Mouse (Mus musculus): Measurements from ENCODE around the gene Gba.

DNA sequence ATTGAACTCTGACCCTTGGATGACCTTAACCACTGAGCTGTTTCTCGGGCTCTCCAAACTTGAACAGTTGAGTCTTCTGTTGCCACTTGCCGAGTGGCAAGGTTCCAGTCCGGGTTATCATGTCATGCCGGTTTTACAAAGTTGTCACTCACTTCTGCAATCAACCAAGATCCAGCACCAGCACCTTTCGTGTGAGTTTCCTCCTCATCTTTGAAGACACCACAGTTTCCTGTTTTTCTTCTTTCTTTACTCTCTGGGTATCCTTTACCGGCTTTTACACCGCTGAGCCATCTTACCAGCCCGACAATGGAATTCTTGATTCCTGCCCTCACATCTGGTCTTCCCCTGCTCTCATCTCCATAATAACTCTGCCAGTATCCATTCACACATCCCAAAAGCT lies 12.3 kb upstream of the Gba start:
- TF ChIP-seq CTCF (IDR thresholded peaks at IDR 0.05; ENCODE audit: control insufficient read depth, insufficient read depth, insufficient read length) = no peak
- no peak for TF ChIP-seq MYOG (IDR thresholded peaks at IDR 0.05; ENCODE audit: control insufficient read depth, extremely low read depth, insufficient read length)
- TF ChIP-seq MAX (IDR thresholded peaks at IDR 0.05) = no peak
- no peak for TF ChIP-seq USF1 (IDR thresholded peaks at IDR 0.05; ENCODE audit: low read depth)
- no peak for TF ChIP-seq MYOD1 (IDR thresholded peaks at IDR 0.05; ENCODE audit: control insufficient read depth, insufficient read length, low read depth)
- TF ChIP-seq CEBPB (IDR thresholded peaks at IDR 0.05; ENCODE audit: low read depth) = no peak
- TF ChIP-seq FOSL1 (IDR thresholded peaks at IDR 0.05; ENCODE audit: insufficient read depth, low read length, poor library complexity, severe bottlenecking) = no peak
